Mouse (Mus musculus) embryonic fibroblast, embryonic 13.5 days (primary cell): ENCODE results near the gene Usp29.

ENCODE experiments used
- CTCF ChIP-seq: IDR thresholded peaks from 2 replicates; pipeline ENCODE4 v1.5.1; 2011; ENCODE audit warnings: mild to moderate bottlenecking, control low read depth, low read length, moderate library complexity, borderline replicate concordance; ENCODE audit not compliant: insufficient read depth
- POLR2A ChIP-seq: IDR thresholded peaks from 2 replicates; pipeline ENCODE4 v1.6.1; 2011; ENCODE audit warnings: low read depth, mild to moderate bottlenecking, control low read depth, low read length, moderate library complexity

DNA sequence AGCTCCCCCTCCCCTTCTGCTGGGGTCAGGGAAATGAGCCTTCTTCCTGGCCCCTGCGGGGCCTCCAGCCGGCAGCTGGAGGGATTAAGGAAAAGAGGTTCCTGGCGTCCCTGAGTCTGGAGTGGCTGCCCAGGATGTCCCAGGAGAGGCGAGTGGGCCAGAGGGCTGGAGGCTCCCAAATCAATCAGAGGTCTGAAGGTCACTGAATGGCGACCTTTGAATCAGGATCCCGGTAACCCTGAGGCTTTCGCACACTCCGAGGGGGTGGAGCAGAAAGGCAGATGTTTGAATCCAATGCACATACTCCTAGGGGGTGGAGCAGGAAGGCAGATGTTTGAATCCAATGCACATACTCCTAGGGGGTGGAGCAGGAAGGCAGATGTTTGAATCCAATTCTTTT, 39.9 kb downstream of the Usp29 start:
- TF ChIP-seq CTCF (no peak), POLR2A (no peak)
